Mouse (Mus musculus): ENCODE results near the gene Ahnak2.

DNA sequence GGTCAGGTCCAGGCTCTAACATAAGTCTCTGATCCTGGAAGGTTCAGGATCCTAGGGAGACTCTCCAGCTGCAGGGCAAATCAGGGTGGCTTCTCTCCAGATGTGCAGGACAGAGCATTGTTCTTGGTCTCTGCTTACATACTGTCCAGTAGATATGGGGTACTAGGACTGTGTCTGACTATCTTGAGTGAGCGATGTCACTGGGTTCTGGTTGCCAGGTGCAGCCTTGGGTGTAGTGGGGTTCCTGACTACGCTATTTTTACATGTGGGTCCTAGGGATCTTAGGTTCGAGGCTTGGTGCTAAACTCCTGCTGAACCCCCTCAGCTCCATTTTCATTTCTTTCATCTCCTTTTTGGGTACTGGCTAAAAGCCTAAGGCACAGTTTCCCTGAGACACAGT is 28.1 kb upstream of the Ahnak2 start:
- TF ChIP-seq MAX (IDR thresholded peaks at IDR 0.05; ENCODE audit: low read depth) (no peak), POLR2A (IDR thresholded peaks at IDR 0.05; ENCODE audit: insufficient read length, low read depth) (no peak), E2F4 (IDR thresholded peaks at IDR 0.05; ENCODE audit: insufficient read depth) (no peak), TCF12 (IDR thresholded peaks at IDR 0.05; ENCODE audit: insufficient read depth, poor library complexity, severe bottlenecking) (no peak), MYOG (IDR thresholded peaks at IDR 0.05; ENCODE audit: control insufficient read depth in 1 of 3, insufficient read depth in 1 of 3, insufficient read length in 2 of 3, low read depth in 2 of 3) (no peak), CEBPB (IDR thresholded peaks at IDR 0.05; ENCODE audit: insufficient read depth, poor library complexity, severe bottlenecking) (no peak), USF1 (IDR thresholded peaks at IDR 0.05; ENCODE audit: low read depth) (no peak)
